Mouse (Mus musculus): ENCODE measurements around the gene Ajuba.
"Not testable (repeated sequence)": the region's sequence is repeated elsewhere in the genome, so short reads cannot be mapped to it uniquely, and the experiment has no call there.

Ajuba gene

GRCm38 (mm10) chr14:54577089-54577982 is at the start of gene Ajuba:
Ajuba (minus strand) TSS chr14:54577558.
- DNase-seq (ENCODE audit: low spot score), result peak; percentile 94

GRCm38 (mm10) chr14:54624976-54625375 is 47.6 kb upstream of the Ajuba start:
- DNase-seq (ENCODE audit: low spot score), result no peak

GRCm38 (mm10) chr14:54623334-54623733 is 46.0 kb upstream of the Ajuba start:
- no peak for DNase-seq (ENCODE audit: low spot score)

- DNase-seq (ENCODE audit: low spot score), result no peak
These were observed 43.8 kb upstream of the Ajuba start, which contains the start of gene Psmb11 for GRCm38 (mm10) chr14:54621133-54621532. Psmb11 (plus strand) TSS chr14:54621433.

- DNase-seq (ENCODE audit: low spot score), result peak; percentile 89
These were observed 40.6 kb upstream of the Ajuba start, which contains the start of gene Psmb5 for GRCm38 (mm10) chr14:54617897-54618365. Psmb5 (minus strand) TSS chr14:54618022.

GRCm38 (mm10) chr14:54617152-54617896 is 40.0 kb upstream of the Ajuba start:
- no peak for DNase-seq (ENCODE audit: low spot score)

- DNase-seq (ENCODE audit: low spot score), result no peak
These were observed 39.0 kb upstream of the Ajuba start for GRCm38 (mm10) chr14:54616226-54616825.

- not testable (repeated sequence) for DNase-seq (ENCODE audit: low spot score)
These were observed 36.8 kb upstream of the Ajuba start for GRCm38 (mm10) chr14:54614130-54614529.

- DNase-seq (ENCODE audit: low spot score), result no peak
These were observed 33.3 kb upstream of the Ajuba start for GRCm38 (mm10) chr14:54610648-54611047.

GRCm38 (mm10) chr14:54609962-54610361 is 32.6 kb upstream of the Ajuba start:
- peak; percentile 33 for DNase-seq (ENCODE audit: low spot score)

- no peak for DNase-seq (ENCODE audit: low spot score)
These were observed 31.9 kb upstream of the Ajuba start for GRCm38 (mm10) chr14:54609245-54609644.

- no peak for DNase-seq (ENCODE audit: low spot score)
These were observed 29.9 kb upstream of the Ajuba start for GRCm38 (mm10) chr14:54607226-54607625.

- peak; percentile 86 for DNase-seq (ENCODE audit: low spot score)
These were observed 28.5 kb upstream of the Ajuba start, which contains the start of gene 4931414P19Rik for GRCm38 (mm10) chr14:54605752-54606321. 4931414P19Rik (minus strand) TSS chr14:54605993.

GRCm38 (mm10) chr14:54603686-54604085 is 26.3 kb upstream of the Ajuba start:
- no peak for DNase-seq (ENCODE audit: low spot score)

- peak; percentile 96 for DNase-seq (ENCODE audit: low spot score)
These were observed 25.8 kb upstream of the Ajuba start for GRCm38 (mm10) chr14:54603038-54603654.

- no peak for DNase-seq (ENCODE audit: low spot score)
These were observed 25.3 kb upstream of the Ajuba start for GRCm38 (mm10) chr14:54602613-54603012.

- DNase-seq (ENCODE audit: low spot score), result no peak
These were observed 24.2 kb upstream of the Ajuba start for GRCm38 (mm10) chr14:54601601-54602000.

- DNase-seq (ENCODE audit: low spot score), result no peak
These were observed 19.7 kb upstream of the Ajuba start for GRCm38 (mm10) chr14:54597084-54597483.

- no peak for DNase-seq (ENCODE audit: low spot score)
These were observed 17.5 kb upstream of the Ajuba start for GRCm38 (mm10) chr14:54594631-54595414.

- DNase-seq (ENCODE audit: low spot score), result no peak
These were observed 16.7 kb upstream of the Ajuba start for GRCm38 (mm10) chr14:54594055-54594454.
